Mouse (Mus musculus) CD4-positive, CD25-positive, alpha-beta regulatory T cell, adult 4 months (primary cell): Measurements from ENCODE around the gene 2610028H24Rik. TPM values are rescaled to one million over a fixed set of nuclear protein-coding genes. Genes with fewer than 3 reads are reported as not detected.

Experiments
- ATAC-seq: one replicate; pipeline ENCODE4 v1.8.0; 2017
- polyA plus RNA-seq, 2 experiments: library from polyadenylated mRNA; unstranded; fragments of 100-300 nt; shearing (Covaris generic); gene quantifications; one replicate each; pipeline ENCODE4 v1.2.1; 2017

2610028H24Rik gene
- polyA plus RNA-seq, 2 experiments from 2014 or later = 0.24 TPM; not detected in 1

DNA sequence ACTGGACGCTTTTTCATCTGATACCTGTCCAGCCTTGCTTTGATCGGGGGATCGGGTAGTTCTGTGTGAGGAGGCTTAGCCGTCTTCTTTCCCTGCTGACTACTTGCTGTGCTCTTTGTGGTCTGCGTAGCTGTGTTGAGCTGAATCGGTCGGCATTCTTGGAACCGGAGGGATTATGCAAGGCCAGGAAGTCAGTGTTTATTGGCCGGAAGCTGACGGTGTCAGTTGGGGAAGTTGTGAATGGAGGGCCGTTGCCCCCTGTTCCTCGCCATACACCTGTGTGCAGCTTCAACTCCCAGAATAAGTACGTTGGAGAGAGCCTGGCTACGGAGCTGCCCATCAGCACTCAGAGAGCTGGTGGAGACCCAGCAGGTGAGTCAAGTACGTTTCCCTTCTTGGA is 40.3 kb downstream of the 2610028H24Rik start:
- ATAC-seq = no peak

DNA sequence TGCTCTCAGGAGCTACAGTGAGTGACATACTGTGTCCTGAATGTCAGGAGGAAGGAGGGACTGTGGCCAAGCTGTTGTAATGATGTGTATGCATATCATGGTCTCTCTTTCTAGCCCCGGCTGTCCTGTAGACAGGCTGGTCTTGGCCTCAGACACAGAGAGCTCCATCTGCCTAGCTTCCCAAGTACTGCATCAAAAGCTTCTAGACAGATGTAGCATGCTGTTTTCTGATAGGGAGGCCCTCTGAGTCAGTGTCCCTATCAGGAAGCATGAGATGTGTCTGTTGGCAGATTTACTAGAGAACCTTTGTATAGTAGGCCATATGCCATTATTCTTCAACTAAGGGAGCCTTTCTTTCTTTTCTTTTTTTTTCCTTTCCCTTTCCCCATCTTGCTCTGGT is 44.6 kb downstream of the 2610028H24Rik start:
- ATAC-seq = no peak

DNA sequence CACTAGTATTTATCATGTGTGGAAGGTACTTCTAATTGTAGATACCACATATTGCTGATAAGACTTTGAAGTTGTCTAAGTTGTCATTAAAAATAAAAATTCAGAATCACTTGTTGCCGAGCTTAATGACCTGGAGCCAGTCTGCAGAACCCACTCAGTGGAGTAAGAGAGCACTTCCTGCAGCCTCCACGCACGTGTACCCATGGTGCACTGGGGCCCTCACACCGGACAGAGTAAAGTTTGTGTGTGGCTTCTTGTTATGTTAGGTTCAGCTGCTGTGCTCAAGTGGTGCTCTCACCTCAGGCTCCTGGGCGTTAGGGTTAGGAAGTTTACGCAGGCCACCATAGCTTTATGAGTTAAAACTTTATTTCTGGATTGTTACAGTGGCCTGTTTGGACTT is 46.6 kb downstream of the 2610028H24Rik start:
- ATAC-seq = no peak

DNA sequence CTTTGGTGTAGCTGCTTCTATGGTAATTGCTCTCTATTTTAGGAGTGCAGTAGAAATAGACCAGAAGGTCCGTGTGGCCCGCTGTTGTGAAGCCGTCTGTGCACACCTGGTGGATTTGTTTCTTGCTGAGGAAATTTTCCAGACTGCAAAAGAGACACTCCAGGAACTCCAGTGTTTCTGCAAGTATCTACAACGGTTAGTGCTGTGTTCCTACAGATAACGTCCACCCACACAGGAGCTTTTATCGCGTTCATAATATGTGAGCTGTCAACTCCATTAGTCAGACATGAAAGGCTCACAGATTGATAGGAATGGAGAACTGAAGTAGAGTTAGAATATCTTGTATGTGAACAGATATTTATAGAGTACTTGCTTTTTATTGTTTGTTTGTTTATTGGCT is 47.5 kb downstream of the 2610028H24Rik start:
- no peak for ATAC-seq

DNA sequence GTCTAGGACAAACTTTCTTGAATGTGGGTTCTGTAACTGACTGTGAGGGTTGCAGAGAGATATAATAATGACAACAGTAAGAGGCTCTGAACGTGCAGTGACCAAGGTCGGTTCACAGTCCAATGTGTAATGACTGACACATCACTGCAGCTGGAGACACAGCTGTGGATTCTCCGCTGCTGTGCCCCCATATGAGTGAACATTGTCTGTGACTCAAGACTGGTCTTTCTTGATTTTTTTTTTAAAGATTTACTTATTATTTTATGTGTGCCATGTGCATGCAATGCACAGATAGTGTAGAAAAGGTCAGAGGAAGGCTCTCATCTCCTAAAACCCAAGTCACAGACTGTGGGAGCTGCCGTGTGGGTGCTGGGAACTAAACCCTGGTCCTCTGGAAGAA is 48.6 kb downstream of the 2610028H24Rik start:
- no peak for ATAC-seq

DNA sequence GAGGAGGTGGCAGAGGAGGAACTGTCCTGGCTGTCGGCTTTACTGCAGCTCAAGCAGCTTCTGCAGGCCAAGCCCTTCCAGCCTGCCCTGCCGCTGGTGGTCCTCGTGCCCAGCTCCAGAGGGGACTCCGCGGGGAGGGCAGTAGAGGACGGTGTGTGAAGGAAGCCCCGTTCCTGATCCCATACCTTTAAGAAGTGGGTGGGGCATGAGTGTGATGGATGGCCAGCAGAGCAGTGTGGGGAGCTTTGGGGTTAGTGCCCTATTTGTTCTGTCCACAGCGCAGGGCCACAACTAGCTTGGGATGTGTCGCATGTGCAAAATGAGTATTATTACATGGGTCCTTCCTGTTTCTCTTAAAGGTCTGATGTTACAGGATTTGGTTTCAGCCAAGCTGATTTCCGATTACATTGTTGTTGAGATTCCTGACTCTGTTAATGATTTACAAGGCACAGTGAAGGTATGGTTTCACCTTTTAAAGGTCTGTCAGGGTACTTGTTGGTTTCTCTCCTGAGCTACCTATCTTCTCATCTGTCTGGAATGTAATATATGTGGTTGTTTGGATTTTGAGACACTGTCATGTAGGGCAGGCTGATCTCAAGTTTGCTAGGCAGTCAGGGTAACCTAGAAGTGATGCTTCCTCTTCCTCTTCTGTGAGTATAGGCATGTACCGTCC is 55.5 kb downstream of the 2610028H24Rik start:
- ATAC-seq = no peak

DNA sequence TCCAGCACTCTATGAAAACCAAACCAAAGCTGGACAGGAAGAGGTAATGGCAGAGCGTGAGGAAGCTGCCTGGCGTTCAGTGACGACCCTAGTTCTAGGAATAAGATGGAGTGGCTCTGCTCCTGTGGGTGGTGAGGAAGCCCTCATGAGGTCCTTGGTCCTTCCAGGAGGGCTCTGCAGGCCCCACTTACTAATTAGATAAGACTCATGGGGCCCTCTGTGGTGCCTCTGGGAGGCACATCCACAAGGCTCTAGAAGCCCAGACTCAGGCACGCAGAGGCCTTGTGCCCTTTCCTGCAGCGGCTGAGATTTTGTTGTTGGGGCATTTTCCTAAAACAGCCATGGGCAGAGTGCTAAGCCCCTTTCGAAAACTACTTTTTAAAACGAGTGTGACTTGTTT is 57.0 kb downstream of the 2610028H24Rik start:
- ATAC-seq = no peak

Other genes starting within 250 kb of the 2610028H24Rik start
- gene Prmt2, start 211.2 kb upstream of the 2610028H24Rik start, polyA plus RNA-seq = 10 to 100 TPM; 32.8 to 45.9 TPM
- gene S100b, start 195.2 kb upstream of the 2610028H24Rik start, polyA plus RNA-seq = not detected
- gene Dip2a, start 103.8 kb upstream of the 2610028H24Rik start, polyA plus RNA-seq = 1 to 10 TPM; 2.0 to 2.6 TPM
- gene AC141477.1, start 8.6 kb upstream of the 2610028H24Rik start, polyA plus RNA-seq = 1 to 10 TPM in 1 of 2 experiments, not detected in 1; 4.9 TPM
- gene Pcnt, start 6.3 kb upstream of the 2610028H24Rik start, polyA plus RNA-seq = 10 to 100 TPM in 1 of 2 experiments, 1 to 10 TPM in 1; 8.6 to 11.8 TPM
- 10 to 100 TPM; 47.6 to 56.5 TPM for gene Mcm3ap, start 19.8 kb downstream of the 2610028H24Rik start, polyA plus RNA-seq
- gene Ybey, start 20.0 kb downstream of the 2610028H24Rik start, polyA plus RNA-seq = 1 to 10 TPM; 3.2 to 4.1 TPM
- gene Lss, start 82.5 kb downstream of the 2610028H24Rik start, polyA plus RNA-seq = 10 to 100 TPM; 13.8 to 15.3 TPM
- gene Spatc1l, start 113.2 kb downstream of the 2610028H24Rik start, polyA plus RNA-seq = not detected
- gene Ftcd, start 126.6 kb downstream of the 2610028H24Rik start, polyA plus RNA-seq = not detected
- not detected for gene Col6a2, start 174.5 kb downstream of the 2610028H24Rik start, polyA plus RNA-seq